In genomic region chr15:89455642-89456041, GRCm38 (mm10) we compare ENCODE assay signal across 15 mouse cellular contexts. TPM values are rescaled to one million over a fixed set of nuclear protein-coding genes. Genes with fewer than 3 reads are reported as not detected.
DNase-seq lines count a peak whose midpoint lies in the region; ATAC-seq and TF ChIP-seq lines count a peak whose summit lies in the region.
"Had no signal": no experiment of that assay in that cellular context is flagged by ENCODE, and none has a peak within 500 bp of the region (broad histone marks: within the 10 kb centered on the region; RNA-seq: fewer than 3 reads in every experiment).

No protein-coding gene starts in this region.

- no peak for TF ChIP-seq POLR2A in cerebellum, adult 2 months (IDR thresholded peaks at IDR 0.05; ENCODE audit: borderline replicate concordance, insufficient read depth, low read length)

- no peaks in the 10 kb centered on the region for H3K27me3 ChIP-seq in cerebellum, adult 2 months (ENCODE audit: control insufficient read depth, insufficient read depth, low read length)
- peaks cover 33% of the 10 kb centered on the region for H3K27me3 ChIP-seq in hindbrain, embryonic 10.5 days (ENCODE audit: insufficient read depth, poor library complexity, severe bottlenecking)
- peaks cover 7% of the 10 kb centered on the region; the same call in 1 of the 2 replicates for H3K27me3 ChIP-seq in midbrain, embryonic 13.5 days

- no peak for TF ChIP-seq CTCF in cerebellum, adult 2 months (IDR thresholded peaks at IDR 0.05; ENCODE audit: borderline replicate concordance, insufficient read depth, low read depth, low read length)

- no peak overlapping the region for H3K27ac ChIP-seq in cerebellum, adult 2 months (ENCODE audit: insufficient read depth, low read length)
- no peak overlapping the region for H3K27ac ChIP-seq in hindbrain, embryonic 10.5 days
- H3K27ac ChIP-seq in midbrain, embryonic 13.5 days = no peak overlapping the region
- H3K27ac ChIP-seq: gastrocnemius, adult 2 months; liver, embryonic 13.5 days had no signal

- H3K9me3 ChIP-seq in hindbrain, embryonic 10.5 days = no peaks in the 10 kb centered on the region
- H3K9me3 ChIP-seq in midbrain, embryonic 13.5 days = no peaks in the 10 kb centered on the region
- H3K9me3 ChIP-seq: heart, embryonic 12.5 days; liver, embryonic 13.5 days had no signal

- peak overlapping the region; percentile 90 for H3K9ac ChIP-seq in midbrain, embryonic 13.5 days (replicated peaks)
- H3K9ac ChIP-seq: heart, embryonic 12.5 days; liver, embryonic 13.5 days had no signal

- whole genome bisulfite sequencing in cerebellum, adult 2 months = 13% methylated on average over 6 of the region's 6 CpGs
- 88% methylated on average over 6 of the region's 6 CpGs for WGBS in hindbrain, embryonic 10.5 days
- 78% methylated on average over 6 of the region's 6 CpGs for WGBS in midbrain, embryonic 13.5 days

- no peak for ATAC-seq in midbrain, embryonic 13.5 days

- H3K4me1 ChIP-seq in cerebellum, adult 2 months (ENCODE audit: control insufficient read depth, insufficient read depth, low read length) = peaks cover 36% of the 10 kb centered on the region
- H3K4me1 ChIP-seq in hindbrain, embryonic 10.5 days (replicated peaks) = peaks cover 32% of the 10 kb centered on the region
- H3K4me1 ChIP-seq in midbrain, embryonic 13.5 days (replicated peaks) = peaks cover 34% of the 10 kb centered on the region

- H3K4me2 ChIP-seq in midbrain, embryonic 13.5 days (replicated peaks) = peak overlapping the region; percentile 77
- H3K4me2 ChIP-seq: heart, embryonic 12.5 days; liver, embryonic 13.5 days had no signal

- peaks cover 44% of the 10 kb centered on the region for H3K36me3 ChIP-seq in hindbrain, embryonic 10.5 days
- H3K36me3 ChIP-seq in midbrain, embryonic 13.5 days = peaks cover 46% of the 10 kb centered on the region
- H3K36me3 ChIP-seq: heart, embryonic 12.5 days; liver, embryonic 13.5 days had no signal

- H3K4me3 ChIP-seq in cerebellum, adult 2 months (replicated peaks; ENCODE audit: insufficient read depth, low read depth, low read length) = peak overlapping the region; percentile 82
- H3K4me3 ChIP-seq in hindbrain, embryonic 10.5 days = peak overlapping the region; percentile 83
- peak overlapping the region; percentile 79 for H3K4me3 ChIP-seq in midbrain, embryonic 13.5 days (replicated peaks)
- H3K4me3 ChIP-seq: gastrocnemius, adult 2 months; heart, embryonic 12.5 days; liver, embryonic 13.5 days had no signal

- peak in 1 of 2 experiments; percentile 33 for DNase-seq in cerebellum, adult 2 months
- no peak for DNase-seq in cerebellum, adult 11-12 months
- DNase-seq in brain, adult 2 months (ENCODE audit: low read depth, low spot score) = peak; percentile 48
- DNase-seq in hindbrain, embryonic 10.5 days (ENCODE audit: low spot score) = no peak
- DNase-seq in natural killer cell, adult 2 months (ENCODE audit: low spot score in 2 of 2) = no peak
- no peak for DNase-seq in liver
- no peak for DNase-seq in frontal cortex, adult 2 months (ENCODE audit: extremely low spot score in 1 of 2, low spot score in 1 of 2)
- DNase-seq: adrenal gland, postnatal 25 days; gastrocnemius, adult 2 months; kidney, adult 9 months; liver, embryonic 13.5 days; lung, postnatal 10 days; thymus, adult 2 months had no signal

RNA-seq across cellular contexts. Expression of gene Mapk8ip2, which starts 1.9 kb away (rescaled TPM):
- 192 and 195 TPM in 2 replicates for polyA plus RNA-seq in cerebellum, adult 2 months (2012; rRNA removed)
- 22.2 and 40.3 TPM in 2 replicates for polyA plus RNA-seq in hindbrain, embryonic 10.5 days (2016; fragmentation: Nextera tagmentation; extraction: Ambion mirVana)
- 72.9 and 75.9 TPM in 2 replicates for polyA plus RNA-seq in midbrain, embryonic 13.5 days (2015; fragmentation: Nextera tagmentation; extraction: Ambion mirVana)
- polyA plus RNA-seq in frontal cortex, adult 2 months (2012; rRNA removed) = 123 and 134 TPM in 2 replicates

RNA-seq across cellular contexts. Expression of gene Arsa, which starts 21.6 kb away (rescaled TPM):
- 39.2 and 40.9 TPM in 2 replicates for polyA plus RNA-seq in cerebellum, adult 2 months (2012; rRNA removed)
- 14.3 and 14.8 TPM in 2 replicates for polyA plus RNA-seq in hindbrain, embryonic 10.5 days (2016; fragmentation: Nextera tagmentation; extraction: Ambion mirVana)
- polyA plus RNA-seq in midbrain, embryonic 13.5 days (2015; fragmentation: Nextera tagmentation; extraction: Ambion mirVana) = 16.7 and 17.6 TPM in 2 replicates
- 29.6 and 34.9 TPM in 2 replicates for polyA plus RNA-seq in frontal cortex, adult 2 months (2012; rRNA removed)

RNA-seq across cellular contexts. Expression of gene Chkb, which starts 25.9 kb away (rescaled TPM):
- polyA plus RNA-seq in cerebellum, adult 2 months (2012; rRNA removed) = 101 and 102 TPM in 2 replicates
- polyA plus RNA-seq in hindbrain, embryonic 10.5 days (2016; fragmentation: Nextera tagmentation; extraction: Ambion mirVana) = 50.9 and 64.1 TPM in 2 replicates
- 79.7 and 81.4 TPM in 2 replicates for polyA plus RNA-seq in midbrain, embryonic 13.5 days (2015; fragmentation: Nextera tagmentation; extraction: Ambion mirVana)
- polyA plus RNA-seq in frontal cortex, adult 2 months (2012; rRNA removed) = 66.1 and 70.7 TPM in 2 replicates

RNA-seq across cellular contexts. Expression of gene Gm44502, which starts 26.1 kb away (rescaled TPM):
- 0.15 and 0.51 TPM in 2 replicates for polyA plus RNA-seq in cerebellum, adult 2 months (2012; rRNA removed)
- polyA plus RNA-seq in hindbrain, embryonic 10.5 days (2016; fragmentation: Nextera tagmentation; extraction: Ambion mirVana) = not detected in 2 replicates
- polyA plus RNA-seq in midbrain, embryonic 13.5 days (2015; fragmentation: Nextera tagmentation; extraction: Ambion mirVana) = not detected in 2 replicates
- 0.08 and 0.28 TPM in 2 replicates for polyA plus RNA-seq in frontal cortex, adult 2 months (2012; rRNA removed)

RNA-seq across cellular contexts. Expression of gene C730034F03Rik, which starts 26.3 kb away (rescaled TPM):
- polyA plus RNA-seq in cerebellum, adult 2 months (2012; rRNA removed) = 4.2 and 4.7 TPM in 2 replicates
- polyA plus RNA-seq in hindbrain, embryonic 10.5 days (2016; fragmentation: Nextera tagmentation; extraction: Ambion mirVana) = 3.8 and 6.5 TPM in 2 replicates
- polyA plus RNA-seq in midbrain, embryonic 13.5 days (2015; fragmentation: Nextera tagmentation; extraction: Ambion mirVana) = 6.6 and 6.9 TPM in 2 replicates
- 3.2 and 3.8 TPM in 2 replicates for polyA plus RNA-seq in frontal cortex, adult 2 months (2012; rRNA removed)
